Mouse (Mus musculus): ENCODE results near the gene Fgr. TPM values are rescaled to one million over a fixed set of nuclear protein-coding genes. Genes with fewer than 3 reads are reported as not detected.

Gene Fgr
- total and polyA plus RNA-seq, 3 experiments: 0.05 TPM; not detected in 2

DNA sequence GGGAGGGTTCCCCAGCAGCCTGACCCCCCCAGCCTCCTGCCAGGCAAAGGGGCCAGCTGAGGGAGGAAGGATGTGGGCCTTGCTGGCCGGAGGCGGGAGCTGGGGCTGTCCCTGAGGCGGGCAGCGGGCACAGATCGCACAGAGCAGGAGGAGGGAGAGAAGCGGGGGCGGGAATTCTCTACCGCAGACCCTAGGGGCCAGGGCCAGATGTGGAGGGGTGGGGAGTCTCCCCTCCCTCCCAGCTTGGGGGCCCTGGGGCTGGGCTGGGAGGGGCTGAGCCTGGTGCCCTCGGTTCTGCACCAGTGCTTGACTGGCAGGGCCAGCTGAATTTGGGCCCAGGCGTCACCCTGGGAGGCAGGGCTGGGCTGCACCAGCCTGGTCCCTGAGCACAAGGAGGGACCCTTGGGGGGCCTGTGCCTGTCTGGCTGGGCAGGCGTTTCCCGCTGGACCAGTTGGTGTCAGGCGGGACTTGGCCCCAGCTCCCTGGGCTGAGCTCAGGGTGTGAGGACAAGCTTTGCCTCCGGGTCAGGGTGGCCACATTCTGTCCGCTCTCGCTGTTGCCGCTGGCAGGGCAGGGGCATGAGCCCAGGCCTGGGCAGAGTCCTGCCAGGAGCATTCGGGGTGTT lies 39.5 kb downstream of the Fgr start:
- DNase-seq (ENCODE audit: low spot score) (peak; percentile 29), ATAC-seq (ENCODE audit: extremely low read depth, insufficient number of reproducible peaks, low FRiP score, poor library complexity, severe bottlenecking) (no peak)
- TF ChIP-seq TAL1 (conservative IDR thresholded peaks at IDR 0.05; ENCODE audit: low read depth, low read length): no peak
- no peak for TF ChIP-seq CTCF (IDR thresholded peaks at IDR 0.05; ENCODE audit: low read depth, low read length)
- no peak for TF ChIP-seq GATA2 (IDR thresholded peaks at IDR 0.05; ENCODE audit: borderline replicate concordance, low read depth, low read length)
- TF ChIP-seq GATA1 (IDR thresholded peaks at IDR 0.05; ENCODE audit: borderline replicate concordance, low read length): no peak
- no peak for TF ChIP-seq POLR2AphosphoS5 (IDR thresholded peaks at IDR 0.05; ENCODE audit: insufficient replicate concordance, low read depth, low read length)
- Histone ChIP-seq H3K4me1 (ENCODE audit: insufficient read depth, low read depth, low read length) (peaks cover 86% of the 10 kb centered on the region), H3K36me3 (replicated peaks) (peaks cover 19% of the 10 kb centered on the region), H3K4me3 (ENCODE audit: low read depth, low read length) (peak overlapping the region; percentile 81), H3K9me3 (replicated peaks) (no peaks in the 10 kb centered on the region), H3K27me3 (ENCODE audit: insufficient read depth, low read length) (peaks cover 56% of the 10 kb centered on the region)

DNA sequence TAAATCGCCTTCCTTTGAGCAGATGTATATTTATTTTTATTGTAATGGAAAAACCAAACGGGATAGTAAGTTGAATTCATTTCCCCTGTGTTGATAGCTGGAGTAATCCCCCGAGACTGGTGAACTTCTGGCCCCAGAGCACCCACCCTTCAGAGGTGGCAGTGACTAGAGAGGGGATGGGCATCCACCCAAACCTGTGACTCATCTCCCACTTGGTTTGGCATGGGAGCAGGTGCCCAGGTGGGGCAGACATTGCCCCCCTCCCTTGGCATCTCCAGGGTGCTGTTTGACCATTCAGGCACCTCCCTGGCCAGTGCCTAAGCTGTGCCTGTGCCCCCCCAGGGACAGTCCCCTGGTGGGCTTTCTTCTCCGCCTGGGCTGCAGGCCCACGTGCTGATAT lies 40.2 kb downstream of the Fgr start:
- ATAC-seq (ENCODE audit: extremely low read depth, insufficient number of reproducible peaks, low FRiP score, poor library complexity, severe bottlenecking): no peak
- no peak for DNase-seq (ENCODE audit: low spot score)
- Histone ChIP-seq H3K4me1 (ENCODE audit: insufficient read depth, low read depth, low read length) (peaks cover 80% of the 10 kb centered on the region), H3K27me3 (ENCODE audit: insufficient read depth, low read length) (peaks cover 56% of the 10 kb centered on the region), H3K4me3 (ENCODE audit: low read depth, low read length) (no peak overlapping the region), H3K9me3 (replicated peaks) (no peaks in the 10 kb centered on the region), H3K36me3 (replicated peaks) (peaks cover 24% of the 10 kb centered on the region)
- TF ChIP-seq GATA2 (IDR thresholded peaks at IDR 0.05; ENCODE audit: borderline replicate concordance, low read depth, low read length) (no peak), POLR2AphosphoS5 (IDR thresholded peaks at IDR 0.05; ENCODE audit: insufficient replicate concordance, low read depth, low read length) (no peak), CTCF (IDR thresholded peaks at IDR 0.05; ENCODE audit: low read depth, low read length) (no peak), GATA1 (IDR thresholded peaks at IDR 0.05; ENCODE audit: borderline replicate concordance, low read length) (no peak), TAL1 (conservative IDR thresholded peaks at IDR 0.05; ENCODE audit: low read depth, low read length) (no peak)

DNA sequence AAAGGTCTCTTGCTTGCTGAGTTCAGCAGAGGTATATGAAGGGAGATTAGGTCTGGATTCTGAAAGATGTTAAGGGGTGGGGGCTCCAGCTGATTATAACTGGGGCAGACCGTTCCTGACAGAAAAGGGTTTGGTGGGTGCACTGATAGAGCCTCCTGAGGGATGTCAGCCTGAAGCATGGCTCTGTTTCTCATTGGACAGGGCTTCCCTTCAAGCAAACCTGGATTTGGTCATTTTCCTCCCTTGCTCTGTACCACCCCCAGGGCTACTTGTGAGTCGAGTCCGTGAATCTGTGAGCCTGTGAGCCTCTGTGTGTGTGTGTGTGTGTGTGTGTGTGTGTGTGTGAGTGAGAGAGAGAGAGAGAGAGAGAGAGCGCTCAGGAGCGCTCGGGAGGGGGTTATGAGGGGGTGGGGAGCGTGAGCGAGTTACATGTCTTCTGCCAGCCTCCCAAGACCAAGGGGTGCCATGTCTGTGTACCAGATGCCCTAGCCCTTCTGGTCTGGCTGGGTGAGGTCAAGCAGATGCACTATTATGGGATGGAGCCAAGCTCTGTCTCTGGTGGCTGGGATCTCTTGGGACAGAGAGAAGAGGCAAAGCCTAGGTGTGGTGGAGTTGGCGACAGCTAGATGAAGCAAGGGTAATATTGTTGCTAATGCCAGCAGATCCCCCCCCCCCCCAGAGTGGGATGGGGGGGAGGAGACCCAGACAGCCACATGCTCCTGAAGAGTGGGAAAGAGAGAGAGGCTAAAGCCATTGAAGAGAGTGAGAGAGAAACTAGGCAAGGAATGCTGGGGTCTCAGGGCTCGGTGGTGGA lies 41.2 kb downstream of the Fgr start:
- TF ChIP-seq GATA2 (IDR thresholded peaks at IDR 0.05; ENCODE audit: borderline replicate concordance, low read depth, low read length): no peak
- Histone ChIP-seq H3K27me3 (ENCODE audit: insufficient read depth, low read length) (peaks cover 49% of the 10 kb centered on the region), H3K4me3 (ENCODE audit: low read depth, low read length) (no peak overlapping the region), H3K9me3 (replicated peaks) (no peaks in the 10 kb centered on the region), H3K4me1 (ENCODE audit: insufficient read depth, low read depth, low read length) (peaks cover 70% of the 10 kb centered on the region), H3K36me3 (replicated peaks) (peaks cover 32% of the 10 kb centered on the region)
- DNase-seq (ENCODE audit: low spot score) (no peak), ATAC-seq (ENCODE audit: extremely low read depth, insufficient number of reproducible peaks, low FRiP score, poor library complexity, severe bottlenecking) (no peak)

DNA sequence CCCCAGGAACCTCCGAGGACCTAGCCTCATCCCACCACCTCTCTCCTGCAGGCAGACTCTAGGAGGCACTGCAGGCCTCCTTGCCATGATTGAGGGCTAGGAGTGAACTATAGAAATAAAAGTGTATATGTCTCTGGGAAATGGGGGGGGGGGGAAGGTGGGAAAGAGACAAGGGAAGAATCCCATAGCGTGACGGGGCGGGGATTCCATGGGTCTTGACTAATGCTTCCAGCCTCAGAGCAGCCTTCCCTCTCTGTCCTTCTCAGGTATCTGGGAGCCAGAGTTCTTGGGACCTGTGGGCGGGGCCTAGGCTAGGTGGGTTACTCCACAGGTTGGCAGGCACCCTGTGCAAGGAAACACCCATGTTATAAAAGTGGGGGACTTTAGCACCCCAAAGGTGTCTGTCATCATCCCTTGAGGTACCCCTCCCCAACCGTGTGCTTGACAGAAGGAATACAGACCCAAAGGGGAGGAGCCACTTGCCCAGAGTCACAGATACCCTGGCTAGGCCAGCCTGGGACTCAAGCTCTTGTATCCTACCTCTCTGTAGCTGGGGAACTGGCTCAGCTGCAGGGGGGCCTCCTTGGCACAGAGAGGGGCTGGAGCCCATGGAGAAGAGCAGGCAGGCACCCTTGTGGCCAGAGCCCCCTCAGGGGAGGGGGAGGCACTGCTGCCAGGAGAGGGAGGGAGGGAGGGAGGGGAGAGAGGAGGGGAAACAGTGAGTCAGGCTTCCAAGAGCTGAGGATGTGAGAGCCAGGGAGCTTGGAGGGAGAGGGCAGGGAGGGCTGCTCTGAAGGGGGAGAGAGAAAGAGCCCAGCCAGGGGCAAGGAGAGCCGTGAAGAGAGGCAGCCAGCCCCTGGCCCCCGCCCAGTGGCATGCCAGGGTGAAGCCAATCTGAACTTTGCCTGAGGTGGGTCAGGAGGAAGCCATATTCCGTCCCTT lies 42.1 kb downstream of the Fgr start:
- no peak for TF ChIP-seq POLR2AphosphoS5 (IDR thresholded peaks at IDR 0.05; ENCODE audit: insufficient replicate concordance, low read depth, low read length)
- ATAC-seq (ENCODE audit: extremely low read depth, insufficient number of reproducible peaks, low FRiP score, poor library complexity, severe bottlenecking) (no peak), DNase-seq (ENCODE audit: low spot score) (no peak)
- peaks cover 37% of the 10 kb centered on the region for H3K36me3 ChIP-seq (replicated peaks)
- H3K4me3 ChIP-seq (ENCODE audit: low read depth, low read length): no peak overlapping the region
- H3K9me3 ChIP-seq (replicated peaks): no peaks in the 10 kb centered on the region
- peaks cover 42% of the 10 kb centered on the region for H3K27me3 ChIP-seq (ENCODE audit: insufficient read depth, low read length)
- H3K4me1 ChIP-seq (ENCODE audit: insufficient read depth, low read depth, low read length): peaks cover 62% of the 10 kb centered on the region

DNA sequence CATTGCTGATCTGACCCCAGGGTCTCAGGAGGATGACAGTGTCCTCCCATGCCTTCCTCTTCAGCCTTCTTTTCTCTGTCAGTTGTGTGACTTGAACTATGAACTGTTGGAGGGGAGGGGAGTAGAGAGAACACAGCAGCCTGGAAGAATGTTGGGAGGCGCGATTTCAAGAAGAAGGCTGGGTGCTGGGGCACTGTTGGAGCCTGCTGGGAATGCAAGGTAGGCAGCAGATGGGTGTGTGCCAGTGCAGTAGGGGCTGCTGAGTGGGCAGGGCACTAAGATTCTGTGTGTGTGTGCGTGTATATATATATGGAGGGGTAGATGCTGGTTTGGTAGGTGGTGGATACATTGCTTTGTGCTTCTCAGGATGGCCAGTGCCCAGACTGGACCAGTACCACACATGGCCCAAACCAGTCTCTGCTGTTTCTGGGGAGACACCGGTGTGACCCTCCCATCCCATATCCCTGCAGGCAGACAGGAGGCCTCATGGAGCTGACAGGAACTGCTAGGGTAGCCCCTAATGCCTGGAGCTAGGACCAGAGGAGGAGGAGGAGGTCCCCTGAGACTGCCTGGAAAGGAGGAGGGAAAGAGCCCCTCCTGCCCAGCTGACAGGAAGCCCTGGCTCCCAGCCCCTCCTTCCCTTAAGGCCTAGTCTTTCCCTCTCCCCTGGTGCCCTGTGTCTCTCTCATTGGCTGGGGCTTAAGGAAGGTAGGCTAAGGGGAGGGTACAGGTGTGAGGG lies 43.0 kb downstream of the Fgr start:
- Histone ChIP-seq H3K36me3 (replicated peaks) (peaks cover 43% of the 10 kb centered on the region), H3K27me3 (ENCODE audit: insufficient read depth, low read length) (peaks cover 39% of the 10 kb centered on the region; the same call in 1 of the 2 replicates), H3K4me3 (ENCODE audit: low read depth, low read length) (no peak overlapping the region), H3K9me3 (replicated peaks) (no peaks in the 10 kb centered on the region), H3K4me1 (ENCODE audit: insufficient read depth, low read depth, low read length) (peaks cover 63% of the 10 kb centered on the region)
- no peak for ATAC-seq (ENCODE audit: extremely low read depth, insufficient number of reproducible peaks, low FRiP score, poor library complexity, severe bottlenecking)
- TF ChIP-seq TAL1 (conservative IDR thresholded peaks at IDR 0.05; ENCODE audit: low read depth, low read length): no peak
- no peak for TF ChIP-seq GATA2 (IDR thresholded peaks at IDR 0.05; ENCODE audit: borderline replicate concordance, low read depth, low read length)
- TF ChIP-seq GATA1 (IDR thresholded peaks at IDR 0.05; ENCODE audit: borderline replicate concordance, low read length): no peak
- no peak for TF ChIP-seq CTCF (IDR thresholded peaks at IDR 0.05; ENCODE audit: low read depth, low read length)
- TF ChIP-seq POLR2AphosphoS5 (IDR thresholded peaks at IDR 0.05; ENCODE audit: insufficient replicate concordance, low read depth, low read length): no peak
- DNase-seq (ENCODE audit: low spot score): no peak

Data from G1E (cell line).